Mouse (Mus musculus): Measurements from ENCODE around the gene Hist2h2ac. TPM values are rescaled to one million over a fixed set of nuclear protein-coding genes. Genes with fewer than 3 reads are reported as not detected.

Gene Hist2h2ac
- total and polyA plus RNA-seq, 2 experiments from 2014 or later, result 1.7 to 554 TPM

- no peak for TF ChIP-seq CTCF (IDR thresholded peaks at IDR 0.05)
- Histone ChIP-seq H3K9ac (replicated peaks; ENCODE audit: low read length, poor library complexity, severe bottlenecking) (no peak overlapping the region), H3K9me3 (ENCODE audit: low read length) (no peaks in the 10 kb centered on the region), H3K27ac (ENCODE audit: low read depth, low read length) (peak overlapping the region; percentile 94), H3K4me2 (ENCODE audit: low read depth, low read length, poor library complexity, severe bottlenecking) (peak overlapping the region; percentile 94), H3K4me1 (ENCODE audit: insufficient read depth, low read length) (no peaks in the 10 kb centered on the region), H3K4me3 (ENCODE audit: low read depth, low read length) (peak overlapping the region; percentile 92; the same call in 1 of the 2 replicates), H3K36me3 (ENCODE audit: insufficient read depth, low read length) (peaks cover 5% of the 10 kb centered on the region; the same call in 1 of the 2 replicates), H3K27me3 (ENCODE audit: insufficient read depth, low read length) (no peaks in the 10 kb centered on the region)
- ATAC-seq (ENCODE audit: low FRiP score) (no peak), DNase-seq (ENCODE audit: low spot score) (no peak)
- WGBS, result 79% methylated on average over 10 of the region's 10 CpGs
These were observed 49.6 kb downstream of the Hist2h2ac start for GRCm38 (mm10) chr3:96170976-96171545.

Small RNAs within 50 kb of the gene (microRNA-seq; reads per million reads assigned to microRNA genes)
- not detected for gene Gm44492 (ENCODE audit: borderline number of aligned reads)
- not detected for gene Gm47311 (ENCODE audit: borderline number of aligned reads)
- gene Gm47313 (ENCODE audit: borderline number of aligned reads), result not detected

Other genes with a start within 250 kb of the Hist2h2ac start
- gene Plekho1, start 224.9 kb downstream of the Hist2h2ac start, total RNA-seq (2014; rRNA removed), result 52.5 and 62.7 TPM in 2 replicates
- gene Plekho1, start 224.9 kb downstream of the Hist2h2ac start, polyA plus RNA-seq (2015; fragmentation: Nextera tagmentation; extraction: Ambion mirVana), result 37.3 and 41.2 TPM in 2 replicates
- gene Vps45, start 162.4 kb downstream of the Hist2h2ac start, total RNA-seq (2014; rRNA removed), result 29.5 and 35.3 TPM in 2 replicates
- gene Vps45, start 162.4 kb downstream of the Hist2h2ac start, polyA plus RNA-seq (2015; fragmentation: Nextera tagmentation; extraction: Ambion mirVana), result 60.6 and 61.1 TPM in 2 replicates
- gene Otud7b, start 116.4 kb downstream of the Hist2h2ac start, total RNA-seq (2014; rRNA removed), result 14.3 and 16.3 TPM in 2 replicates
- 5.7 and 7.5 TPM in 2 replicates for gene Otud7b, start 116.4 kb downstream of the Hist2h2ac start, polyA plus RNA-seq (2015; fragmentation: Nextera tagmentation; extraction: Ambion mirVana)
- 15.5 and 22.3 TPM in 2 replicates for gene Mtmr11, start 58.9 kb downstream of the Hist2h2ac start, total RNA-seq (2014; rRNA removed)
- 8.4 and 9.4 TPM in 2 replicates for gene Mtmr11, start 58.9 kb downstream of the Hist2h2ac start, polyA plus RNA-seq (2015; fragmentation: Nextera tagmentation; extraction: Ambion mirVana)
- 70.3 and 79.1 TPM in 2 replicates for gene Sf3b4, start 48.5 kb downstream of the Hist2h2ac start, total RNA-seq (2014; rRNA removed)
- gene Sf3b4, start 48.5 kb downstream of the Hist2h2ac start, polyA plus RNA-seq (2015; fragmentation: Nextera tagmentation; extraction: Ambion mirVana), result 156 and 158 TPM in 2 replicates
- gene Sv2a, start 39.7 kb downstream of the Hist2h2ac start, total RNA-seq (2014; rRNA removed), result 157 and 160 TPM in 2 replicates
- 167 and 176 TPM in 2 replicates for gene Sv2a, start 39.7 kb downstream of the Hist2h2ac start, polyA plus RNA-seq (2015; fragmentation: Nextera tagmentation; extraction: Ambion mirVana)
- gene Bola1, start 1.2 kb downstream of the Hist2h2ac start, total RNA-seq (2014; rRNA removed), result 29.5 and 36.8 TPM in 2 replicates
- gene Bola1, start 1.2 kb downstream of the Hist2h2ac start, polyA plus RNA-seq (2015; fragmentation: Nextera tagmentation; extraction: Ambion mirVana), result 54.6 and 58.1 TPM in 2 replicates
- gene Hist2h2ab, start 1.0 kb downstream of the Hist2h2ac start, total RNA-seq (2014; rRNA removed), result 134 and 144 TPM in 2 replicates
- 1.1 TPM in 1 of 2 replicates, not detected in the other for gene Hist2h2ab, start 1.0 kb downstream of the Hist2h2ac start, polyA plus RNA-seq (2015; fragmentation: Nextera tagmentation; extraction: Ambion mirVana)
- gene Hist2h2be, start 239 bp upstream of the Hist2h2ac start, total RNA-seq (2014; rRNA removed), result 8.7 and 12.7 TPM in 2 replicates
- 2.8 and 2.9 TPM in 2 replicates for gene Hist2h2be, start 239 bp upstream of the Hist2h2ac start, polyA plus RNA-seq (2015; fragmentation: Nextera tagmentation; extraction: Ambion mirVana)
- 67.5 and 182 TPM in 2 replicates for gene Hist2h3c2, start 18.2 kb upstream of the Hist2h2ac start, total RNA-seq (2014; rRNA removed)
- gene Hist2h3c2, start 18.2 kb upstream of the Hist2h2ac start, polyA plus RNA-seq (2015; fragmentation: Nextera tagmentation; extraction: Ambion mirVana), result 0.56 and 0.68 TPM in 2 replicates
- 914 and 1,403 TPM in 2 replicates for gene Hist2h2aa2, start 19.4 kb upstream of the Hist2h2ac start, total RNA-seq (2014; rRNA removed)
- 41.9 and 45.6 TPM in 2 replicates for gene Hist2h2aa2, start 19.4 kb upstream of the Hist2h2ac start, polyA plus RNA-seq (2015; fragmentation: Nextera tagmentation; extraction: Ambion mirVana)
- gene Hist2h2aa1, start 24.6 kb upstream of the Hist2h2ac start, total RNA-seq (2014; rRNA removed), result 786 and 1,113 TPM in 2 replicates
- gene Hist2h2aa1, start 24.6 kb upstream of the Hist2h2ac start, polyA plus RNA-seq (2015; fragmentation: Nextera tagmentation; extraction: Ambion mirVana), result 18.8 and 19.5 TPM in 2 replicates
- 2.8 TPM in 1 of 2 replicates, not detected in the other for gene Hist2h3c1, start 25.8 kb upstream of the Hist2h2ac start, total RNA-seq (2014; rRNA removed)
- 0.11 and 0.32 TPM in 2 replicates for gene Hist2h3c1, start 25.8 kb upstream of the Hist2h2ac start, polyA plus RNA-seq (2015; fragmentation: Nextera tagmentation; extraction: Ambion mirVana)
- 109 and 118 TPM in 2 replicates for gene Hist2h4, start 42.4 kb upstream of the Hist2h2ac start, total RNA-seq (2014; rRNA removed)
- gene Hist2h4, start 42.4 kb upstream of the Hist2h2ac start, polyA plus RNA-seq (2015; fragmentation: Nextera tagmentation; extraction: Ambion mirVana), result 5.3 and 6.1 TPM in 2 replicates
- gene Hist2h3b, start 47.8 kb upstream of the Hist2h2ac start, total RNA-seq (2014; rRNA removed), result 684 and 1,135 TPM in 2 replicates
- 6.2 and 8.3 TPM in 2 replicates for gene Hist2h3b, start 47.8 kb upstream of the Hist2h2ac start, polyA plus RNA-seq (2015; fragmentation: Nextera tagmentation; extraction: Ambion mirVana)
- 162 and 343 TPM in 2 replicates for gene Hist2h2bb, start 48.9 kb upstream of the Hist2h2ac start, total RNA-seq (2014; rRNA removed)
- gene Hist2h2bb, start 48.9 kb upstream of the Hist2h2ac start, polyA plus RNA-seq (2015; fragmentation: Nextera tagmentation; extraction: Ambion mirVana), result 1.0 and 1.7 TPM in 2 replicates
- gene Fcgr1, start 73.1 kb upstream of the Hist2h2ac start, total RNA-seq (2014; rRNA removed), result 0.60 and 1.3 TPM in 2 replicates
- gene Fcgr1, start 73.1 kb upstream of the Hist2h2ac start, polyA plus RNA-seq (2015; fragmentation: Nextera tagmentation; extraction: Ambion mirVana), result 1.5 TPM in 2 replicates
- gene BC107364, start 231.4 kb upstream of the Hist2h2ac start, total RNA-seq (2014; rRNA removed), result not detected in 2 replicates
- gene BC107364, start 231.4 kb upstream of the Hist2h2ac start, polyA plus RNA-seq (2015; fragmentation: Nextera tagmentation; extraction: Ambion mirVana), result not detected in 2 replicates

Data from midbrain, postnatal 0 days (tissue).